ENCODE assay signal across 8 mouse cellular contexts in the genomic region with DNA sequence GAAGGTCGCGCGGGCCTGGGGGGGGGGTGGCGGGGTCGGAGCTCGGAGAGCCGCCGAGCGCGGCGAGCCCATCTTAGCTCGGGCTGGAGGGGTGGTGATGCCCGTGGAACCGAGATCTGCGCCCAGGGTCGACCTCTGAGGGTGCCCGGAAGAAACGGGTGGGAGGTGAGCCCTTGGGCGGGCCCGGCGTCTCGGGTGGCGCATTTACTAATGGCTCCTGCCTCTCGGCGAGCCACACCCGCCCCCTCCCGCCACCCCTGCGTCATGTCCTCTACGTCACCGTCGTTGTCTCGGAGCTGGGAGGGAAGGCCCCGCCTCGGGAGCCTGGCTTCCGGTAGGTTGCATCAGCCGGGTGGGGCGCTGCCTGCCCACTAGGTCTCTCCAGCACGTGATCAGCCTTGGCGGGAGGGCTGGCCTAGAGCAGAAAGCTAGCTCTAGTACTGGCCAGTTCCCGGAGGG. TPM values are rescaled to one million over a fixed set of nuclear protein-coding genes. Genes with fewer than 3 reads are reported as not detected.
DNase-seq lines count a peak whose midpoint lies in the region; ATAC-seq lines count a peak whose summit lies in the region.

No protein-coding gene starts in this region.

- H3K36me3 ChIP-seq in hindbrain, embryonic 12.5 days: peaks cover 13% of the 10 kb centered on the region

- peak; percentile 99 for DNase-seq in Muller cell, postnatal 12 days (ENCODE audit: inconsistent ontology term)
- peak; percentile 97 for DNase-seq in cerebellum, adult 9-11 months
- peak; percentile 92 to 94 for DNase-seq in frontal cortex, adult 2 months (ENCODE audit: extremely low spot score in 1 of 2, low spot score in 1 of 2)
- DNase-seq in layer of hippocampus, postnatal 14 days (ENCODE audit: low spot score in 2 of 2): peak; percentile 88 to 95
- peak; percentile 97 for DNase-seq in lung, postnatal 14 days
- peak; percentile 88 for DNase-seq in retina, adult 2 months (ENCODE audit: low read depth, low spot score)
- DNase-seq in thymus, postnatal 36 days: peak; percentile 93 to 96

- H3K27ac ChIP-seq in hindbrain, embryonic 12.5 days: peak overlapping the region; percentile 93

- H3K9me3 ChIP-seq in hindbrain, embryonic 12.5 days (replicated peaks): no peaks in the 10 kb centered on the region

- peak; percentile 87 for ATAC-seq in hindbrain, embryonic 12.5 days (ENCODE audit: low FRiP score)

- H3K9ac ChIP-seq in hindbrain, embryonic 12.5 days: peak overlapping the region; percentile 98

- peak overlapping the region; percentile 64 for H3K4me3 ChIP-seq in hindbrain, embryonic 12.5 days

- peak overlapping the region; percentile 82 for H3K4me2 ChIP-seq in hindbrain, embryonic 12.5 days (replicated peaks)

- no peaks in the 10 kb centered on the region for H3K27me3 ChIP-seq in hindbrain, embryonic 12.5 days

- WGBS in hindbrain, embryonic 12.5 days: 0% methylated on average over 32 of the region's 40 CpGs

- peaks cover 7% of the 10 kb centered on the region; the same call in 1 of the 2 replicates for H3K4me1 ChIP-seq in hindbrain, embryonic 12.5 days

RNA-seq across cellular contexts. Expression of gene Eif1, which starts 0.5 kb away (rescaled TPM):
- polyA plus RNA-seq in frontal cortex, adult 2 months (2012; rRNA removed): 510 and 517 TPM in 2 replicates
- 1,343 and 1,447 TPM in 2 replicates for polyA plus RNA-seq in hindbrain, embryonic 12.5 days (2016; fragmentation: Nextera tagmentation; extraction: Ambion mirVana)
- total RNA-seq in layer of hippocampus, postnatal 14 days (2021): 100 to 1,000 TPM; 704 to 721 TPM

RNA-seq across cellular contexts. Expression of gene Gast, which starts 14.0 kb away (rescaled TPM):
- polyA plus RNA-seq in frontal cortex, adult 2 months (2012; rRNA removed): not detected in 2 replicates
- polyA plus RNA-seq in hindbrain, embryonic 12.5 days (2016; fragmentation: Nextera tagmentation; extraction: Ambion mirVana): 0.89 TPM in 1 of 2 replicates, not detected in the other
- not detected for total RNA-seq in layer of hippocampus, postnatal 14 days (2021)

RNA-seq across cellular contexts. Expression of gene Hap1, which starts 35.7 kb away (rescaled TPM):
- 251 and 269 TPM in 2 replicates for polyA plus RNA-seq in frontal cortex, adult 2 months (2012; rRNA removed)
- 53.7 and 58.0 TPM in 2 replicates for polyA plus RNA-seq in hindbrain, embryonic 12.5 days (2016; fragmentation: Nextera tagmentation; extraction: Ambion mirVana)
- total RNA-seq in layer of hippocampus, postnatal 14 days (2021): 100 to 1,000 TPM; 110 to 123 TPM

RNA-seq across cellular contexts. Expression of gene Krt42, which starts 50.5 kb away (rescaled TPM):
- 0.14 TPM in 1 of 2 replicates, not detected in the other for polyA plus RNA-seq in frontal cortex, adult 2 months (2012; rRNA removed)
- polyA plus RNA-seq in hindbrain, embryonic 12.5 days (2016; fragmentation: Nextera tagmentation; extraction: Ambion mirVana): not detected in 2 replicates
- total RNA-seq in layer of hippocampus, postnatal 14 days (2021): not detected

RNA-seq across cellular contexts. Expression of gene Krt17, which starts 59.4 kb away (rescaled TPM):
- polyA plus RNA-seq in frontal cortex, adult 2 months (2012; rRNA removed): 0.23 and 0.28 TPM in 2 replicates
- polyA plus RNA-seq in hindbrain, embryonic 12.5 days (2016; fragmentation: Nextera tagmentation; extraction: Ambion mirVana): 3.1 and 3.2 TPM in 2 replicates
- not detected for total RNA-seq in layer of hippocampus, postnatal 14 days (2021)

Comparison
In these comparisons a context has a peak if more than half of its experiments do, and no peak if none do; other contexts are left out.
1. Peak in every context shown above with its lines: DNase-seq, ATAC-seq, H3K4me3 ChIP-seq and H3K27ac ChIP-seq.